8 mouse cellular contexts compared by ENCODE assay signal in the genomic region with DNA sequence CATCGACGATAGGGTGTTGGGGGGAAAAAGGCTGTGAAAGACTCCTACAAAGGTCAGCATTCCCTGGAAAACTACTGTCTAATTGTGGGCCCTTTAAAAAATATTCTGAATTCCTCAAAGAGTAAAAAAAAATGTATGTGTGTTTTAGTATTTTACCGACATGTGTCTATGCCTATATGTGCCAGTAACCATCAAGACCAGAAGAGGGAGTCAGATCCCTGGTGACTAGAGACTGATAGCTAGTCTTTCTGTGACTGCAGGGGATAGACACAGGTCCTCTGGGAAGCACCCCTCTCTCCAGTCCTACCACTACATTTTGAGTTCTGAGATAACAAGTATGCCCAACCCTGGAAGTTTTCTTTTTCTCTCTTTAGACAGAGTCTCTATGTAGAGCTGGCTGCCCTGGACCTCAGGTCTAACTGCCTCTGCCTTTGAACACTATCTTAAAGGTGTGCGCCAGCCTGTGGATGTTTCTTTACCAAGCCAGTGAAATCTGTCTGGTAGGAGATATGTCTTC. TPM values are rescaled to one million over a fixed set of nuclear protein-coding genes. Genes with fewer than 3 reads are reported as not detected.
DNase-seq lines count a peak whose midpoint lies in the region; ATAC-seq lines count a peak whose summit lies in the region.

No protein-coding gene starts in this region.

- H3K9me3 ChIP-seq in intestine, embryonic 15.5 days = no peaks in the 10 kb centered on the region
- H3K9me3 ChIP-seq in neural tube, embryonic 14.5 days (ENCODE audit: control insufficient read depth, low read length) = no peaks in the 10 kb centered on the region

- H3K4me2 ChIP-seq in intestine, embryonic 15.5 days (replicated peaks) = peak overlapping the region; percentile 69
- H3K4me2 ChIP-seq in neural tube, embryonic 14.5 days (ENCODE audit: low read depth, low read length) = peak overlapping the region; percentile 53

- peaks cover 14% of the 10 kb centered on the region for H3K4me1 ChIP-seq in intestine, embryonic 15.5 days (replicated peaks)
- H3K4me1 ChIP-seq in neural tube, embryonic 14.5 days (ENCODE audit: control insufficient read depth, insufficient read depth, low read length) = peaks cover 22% of the 10 kb centered on the region

- H3K27ac ChIP-seq in intestine, embryonic 15.5 days = peak overlapping the region; percentile 70; the same call in 1 of the 2 replicates
- no peak overlapping the region for H3K27ac ChIP-seq in neural tube, embryonic 14.5 days (ENCODE audit: low read depth, low read length)

- no peak for ATAC-seq in intestine, embryonic 15.5 days
- no peak for ATAC-seq in neural tube, embryonic 14.5 days (ENCODE audit: low read depth)

- peak overlapping the region; percentile 60 for H3K4me3 ChIP-seq in intestine, embryonic 15.5 days (replicated peaks)
- H3K4me3 ChIP-seq in neural tube, embryonic 14.5 days (ENCODE audit: low read depth, low read length) = peak overlapping the region; percentile 68

- H3K9ac ChIP-seq in intestine, embryonic 15.5 days = peak overlapping the region; percentile 52
- peak overlapping the region; percentile 64; the same call in 1 of the 2 replicates for H3K9ac ChIP-seq in neural tube, embryonic 14.5 days (replicated peaks; ENCODE audit: low read depth, low read length)

- DNase-seq in embryo, embryonic 10 days (ENCODE audit: low spot score) = peak; percentile 44
- DNase-seq in embryo, embryonic 9.5 days (ENCODE audit: extremely low spot score) = no peak
- peak; percentile 48 for DNase-seq in thymus, postnatal 0 days (ENCODE audit: low spot score)
- no peak for DNase-seq in thymus, postnatal 25 days
- no peak for DNase-seq in layer of hippocampus, postnatal 25 days (ENCODE audit: extremely low spot score in 1 of 2, low spot score in 1 of 2)
- no peak for DNase-seq in frontal cortex, postnatal 36 days (ENCODE audit: low spot score in 2 of 2)

- no peaks in the 10 kb centered on the region for H3K27me3 ChIP-seq in intestine, embryonic 15.5 days (replicated peaks)
- no peaks in the 10 kb centered on the region for H3K27me3 ChIP-seq in neural tube, embryonic 14.5 days (ENCODE audit: control insufficient read depth, insufficient read depth, low read length)

- 22% methylated on average over 4 of the region's 4 CpGs for WGBS in intestine, embryonic 15.5 days
- WGBS in neural tube, embryonic 14.5 days = 35% methylated on average over 4 of the region's 4 CpGs

- H3K36me3 ChIP-seq in intestine, embryonic 15.5 days = no peaks in the 10 kb centered on the region
- no peaks in the 10 kb centered on the region for H3K36me3 ChIP-seq in neural tube, embryonic 14.5 days (ENCODE audit: control insufficient read depth, insufficient read depth, low read length)

RNA-seq across cellular contexts. Expression of gene Nop10, which starts 1.1 kb away (rescaled TPM):
- 283 and 333 TPM in 2 replicates for polyA plus RNA-seq in thymus, postnatal 0 days (2015; fragmentation: Nextera tagmentation; extraction: Ambion mirVana)
- polyA plus RNA-seq in intestine, embryonic 15.5 days (2015; fragmentation: Nextera tagmentation; extraction: Ambion mirVana) = 256 and 271 TPM in 2 replicates
- polyA plus RNA-seq in neural tube, embryonic 14.5 days (2014; fragmentation: Nextera tagmentation; extraction: Ambion mirVana) = 156 and 185 TPM in 2 replicates
- total RNA-seq in layer of hippocampus, postnatal 25 days (2021) = 10 to 100 TPM; 53.6 to 59.6 TPM

RNA-seq across cellular contexts. Expression of gene Slc12a6, which starts 2.8 kb away (rescaled TPM):
- 15.8 and 19.4 TPM in 2 replicates for polyA plus RNA-seq in thymus, postnatal 0 days (2015; fragmentation: Nextera tagmentation; extraction: Ambion mirVana)
- polyA plus RNA-seq in intestine, embryonic 15.5 days (2015; fragmentation: Nextera tagmentation; extraction: Ambion mirVana) = 13.8 TPM in 2 replicates
- 26.9 and 28.7 TPM in 2 replicates for polyA plus RNA-seq in neural tube, embryonic 14.5 days (2014; fragmentation: Nextera tagmentation; extraction: Ambion mirVana)
- total RNA-seq in layer of hippocampus, postnatal 25 days (2021) = 100 to 1,000 TPM in 1 of 2 experiments, 10 to 100 TPM in 1; 94.4 to 109 TPM

RNA-seq across cellular contexts. Expression of gene Gm21985, which starts 3.3 kb away (rescaled TPM):
- not detected in 2 replicates for polyA plus RNA-seq in thymus, postnatal 0 days (2015; fragmentation: Nextera tagmentation; extraction: Ambion mirVana)
- not detected in 2 replicates for polyA plus RNA-seq in intestine, embryonic 15.5 days (2015; fragmentation: Nextera tagmentation; extraction: Ambion mirVana)
- polyA plus RNA-seq in neural tube, embryonic 14.5 days (2014; fragmentation: Nextera tagmentation; extraction: Ambion mirVana) = not detected in 2 replicates
- 1 to 10 TPM in 1 of 2 experiments, under 1 TPM in 1; 0.54 to 5.3 TPM for total RNA-seq in layer of hippocampus, postnatal 25 days (2021)

RNA-seq across cellular contexts. Expression of gene Nutm1, which starts 3.7 kb away (rescaled TPM):
- polyA plus RNA-seq in thymus, postnatal 0 days (2015; fragmentation: Nextera tagmentation; extraction: Ambion mirVana) = 0.04 and 0.08 TPM in 2 replicates
- not detected in 2 replicates for polyA plus RNA-seq in intestine, embryonic 15.5 days (2015; fragmentation: Nextera tagmentation; extraction: Ambion mirVana)
- 0.09 TPM in 1 of 2 replicates, not detected in the other for polyA plus RNA-seq in neural tube, embryonic 14.5 days (2014; fragmentation: Nextera tagmentation; extraction: Ambion mirVana)
- total RNA-seq in layer of hippocampus, postnatal 25 days (2021) = not detected

RNA-seq across cellular contexts. Expression of gene Lpcat4, which starts 23.6 kb away (rescaled TPM):
- 8.1 and 11.4 TPM in 2 replicates for polyA plus RNA-seq in thymus, postnatal 0 days (2015; fragmentation: Nextera tagmentation; extraction: Ambion mirVana)
- polyA plus RNA-seq in intestine, embryonic 15.5 days (2015; fragmentation: Nextera tagmentation; extraction: Ambion mirVana) = 22.8 and 23.8 TPM in 2 replicates
- polyA plus RNA-seq in neural tube, embryonic 14.5 days (2014; fragmentation: Nextera tagmentation; extraction: Ambion mirVana) = 22.4 and 26.1 TPM in 2 replicates
- 10 to 100 TPM; 78.7 to 95.6 TPM for total RNA-seq in layer of hippocampus, postnatal 25 days (2021)

Comparison
In these comparisons a context has a peak if more than half of its experiments do, and no peak if none do; other contexts are left out.
1. DNase-seq: peak in embryo, embryonic 10 days (single experiment) and thymus, postnatal 0 days (single experiment); none in embryo, embryonic 9.5 days (single experiment), thymus, postnatal 25 days (single experiment), layer of hippocampus, postnatal 25 days (0 of 2) and frontal cortex, postnatal 36 days (0 of 2).